Mouse (Mus musculus): ENCODE data around the gene Arfgef3.

Gene Arfgef3

DNA sequence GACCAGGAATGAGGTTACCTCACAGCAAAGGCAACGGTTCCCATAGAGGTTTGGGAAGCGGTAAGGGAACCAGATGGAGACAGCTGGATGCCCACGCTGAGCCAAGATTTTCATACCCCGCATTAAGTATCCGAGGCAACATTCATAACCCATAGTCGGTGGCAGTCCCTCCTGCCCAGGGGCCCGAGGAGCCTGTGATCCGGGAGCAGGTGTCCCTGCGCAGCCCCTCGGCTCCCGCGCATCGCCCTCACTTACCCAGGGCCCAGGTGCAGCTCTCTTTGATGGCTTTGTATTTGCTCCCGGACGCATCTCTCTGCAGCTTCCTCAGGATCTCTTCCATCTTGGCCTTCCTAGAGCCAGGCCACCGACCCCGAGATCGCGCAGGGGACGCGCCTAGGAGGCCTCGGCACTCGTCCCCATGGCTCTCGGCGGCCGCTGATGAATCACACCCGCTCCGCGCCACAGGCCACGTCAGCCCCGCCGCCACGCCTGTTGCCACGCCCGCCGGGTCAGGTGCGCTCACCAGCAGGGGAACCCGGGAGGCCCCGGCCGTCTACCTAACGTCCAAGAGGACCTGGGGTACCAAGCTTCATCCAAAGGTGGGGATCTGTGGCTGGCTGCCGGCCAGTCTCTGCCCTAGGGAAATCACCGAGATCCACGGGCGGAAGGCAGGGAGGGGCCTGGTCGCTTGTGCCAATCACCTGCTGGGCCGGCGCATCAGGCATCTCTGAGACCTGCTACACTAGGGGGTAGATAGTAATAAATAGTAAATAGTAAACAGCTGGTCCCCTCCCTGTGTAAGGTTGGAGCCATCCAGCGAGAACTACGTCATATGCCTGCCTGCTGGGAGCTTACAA is at the start of gene Arfgef3:
Gene Arfgef3, minus strand, starts transcription at position 664 of the 857 bp plus-strand sequence.
- peak; percentile 81 to 92 for DNase-seq (ENCODE audit: inconsistent age in 2 of 2, low spot score in 1 of 2)

DNA sequence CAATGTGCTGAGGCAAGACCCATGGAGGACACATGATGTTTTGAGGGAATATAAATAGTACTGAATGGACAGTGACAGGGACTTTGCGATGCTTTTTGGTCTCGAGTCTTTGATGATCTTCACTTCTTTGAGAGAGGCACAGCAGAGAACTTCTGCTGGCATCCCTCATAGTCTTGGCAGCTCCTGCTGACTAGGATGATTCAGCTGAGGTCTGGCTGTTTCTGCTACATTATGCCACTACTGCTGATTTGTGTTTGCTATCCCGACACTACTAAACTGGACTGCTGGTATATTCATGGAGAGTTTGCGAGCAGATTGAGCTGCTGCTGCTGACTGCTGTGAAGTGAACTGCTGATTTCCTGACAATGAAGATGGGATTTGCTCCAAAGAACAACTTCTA is 46.3 kb upstream of the Arfgef3 start:
- DNase-seq (ENCODE audit: inconsistent age in 2 of 2, low spot score in 1 of 2), result no peak

DNA sequence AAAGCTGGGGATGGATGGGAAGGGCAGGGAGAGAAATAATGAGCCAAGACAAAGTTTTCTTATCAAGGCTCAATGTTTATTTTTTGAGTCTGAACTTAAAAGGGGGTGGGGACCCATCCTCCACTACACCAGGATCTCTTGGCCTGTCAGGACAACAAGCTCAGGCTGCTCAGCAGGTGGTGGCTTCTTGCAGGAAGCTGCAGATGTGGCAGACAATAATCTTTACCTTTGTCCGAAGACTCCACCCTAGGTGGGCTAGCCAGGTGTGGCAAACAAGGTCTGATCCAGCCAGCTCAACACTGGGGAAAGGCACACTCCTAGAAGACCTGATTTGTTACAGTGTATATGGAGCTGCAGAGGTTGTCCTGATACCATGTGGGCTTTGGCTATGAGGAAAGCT is 44.9 kb upstream of the Arfgef3 start:
- no peak for DNase-seq (ENCODE audit: inconsistent age in 2 of 2, low spot score in 1 of 2)

DNA sequence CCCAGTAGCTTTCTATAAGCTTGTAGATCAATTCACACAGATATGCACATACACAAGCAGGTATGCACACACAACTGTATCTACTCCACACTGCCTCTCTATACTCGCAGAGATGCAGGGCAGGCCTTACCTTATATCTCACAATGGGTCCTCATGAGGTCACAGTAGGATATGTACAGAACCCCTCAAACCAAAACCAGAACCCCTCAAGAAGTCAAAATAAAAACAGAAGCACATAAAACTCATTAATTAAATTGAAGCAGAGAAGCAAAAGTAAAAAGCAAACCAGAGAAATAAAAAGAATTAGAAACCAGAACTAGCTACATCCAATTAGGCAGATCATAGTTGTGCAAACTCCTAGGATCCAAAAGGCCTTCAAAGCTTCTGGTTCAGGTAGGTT is 42.9 kb upstream of the Arfgef3 start, which contains the start of gene Gm4922:
Gene Gm4922, minus strand, starts transcription at position 101 of the 400 bp plus-strand sequence.
- DNase-seq (ENCODE audit: inconsistent age in 2 of 2, low spot score in 1 of 2), result no peak

DNA sequence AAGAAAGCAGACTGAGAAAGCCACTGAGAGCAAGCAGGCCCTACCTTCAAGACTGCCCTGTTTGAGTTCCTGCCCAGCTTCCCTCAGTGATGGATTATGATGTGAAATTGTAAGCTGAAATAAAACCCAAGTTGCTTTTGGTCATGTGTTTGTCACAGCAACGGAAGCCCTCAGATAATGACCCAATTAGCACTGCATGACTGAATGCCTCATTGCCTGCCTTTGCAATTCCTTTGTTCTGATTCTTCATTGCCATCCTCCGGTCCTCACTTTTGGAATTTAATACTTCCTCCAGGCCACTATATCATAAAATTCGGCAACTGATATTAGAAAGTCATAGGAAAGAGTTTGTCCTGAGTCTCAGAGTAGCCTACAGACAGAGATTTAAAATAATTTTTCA is 33.8 kb upstream of the Arfgef3 start:
- DNase-seq (ENCODE audit: inconsistent age in 2 of 2, low spot score in 1 of 2), result no peak

DNA sequence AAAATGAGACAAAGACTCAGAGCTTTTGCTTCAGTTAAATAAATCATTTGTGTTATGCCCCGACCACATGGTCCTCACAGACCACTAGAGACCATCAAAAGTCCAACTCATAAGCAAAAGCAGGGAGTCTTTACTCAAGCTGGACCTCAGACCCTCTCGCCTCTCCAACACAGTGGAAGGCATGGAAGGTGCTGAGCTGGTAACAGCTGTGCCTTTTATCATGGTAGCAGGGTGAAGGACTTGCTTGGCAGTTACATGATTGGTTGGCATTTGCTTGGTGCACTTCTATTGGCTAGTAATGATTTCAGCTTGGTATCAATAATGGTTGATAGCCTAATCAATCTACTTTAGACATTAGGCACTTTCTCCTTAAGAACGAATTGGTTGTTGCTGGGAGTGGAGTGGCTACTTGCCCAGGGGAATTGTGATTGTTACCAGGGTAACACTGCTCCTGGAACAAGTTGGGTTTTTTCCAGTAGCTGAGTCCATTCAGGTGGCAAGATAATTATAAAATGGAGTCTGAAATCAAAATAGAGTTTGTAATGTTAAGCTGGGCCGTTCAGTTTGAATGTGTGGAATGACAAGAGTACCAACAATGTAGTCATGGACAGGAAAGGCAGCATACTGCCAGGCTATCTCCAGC is 28.9 kb upstream of the Arfgef3 start:
- DNase-seq (ENCODE audit: inconsistent age in 2 of 2, low spot score in 1 of 2), result peak in 1 of 2 experiments; percentile 24

DNA sequence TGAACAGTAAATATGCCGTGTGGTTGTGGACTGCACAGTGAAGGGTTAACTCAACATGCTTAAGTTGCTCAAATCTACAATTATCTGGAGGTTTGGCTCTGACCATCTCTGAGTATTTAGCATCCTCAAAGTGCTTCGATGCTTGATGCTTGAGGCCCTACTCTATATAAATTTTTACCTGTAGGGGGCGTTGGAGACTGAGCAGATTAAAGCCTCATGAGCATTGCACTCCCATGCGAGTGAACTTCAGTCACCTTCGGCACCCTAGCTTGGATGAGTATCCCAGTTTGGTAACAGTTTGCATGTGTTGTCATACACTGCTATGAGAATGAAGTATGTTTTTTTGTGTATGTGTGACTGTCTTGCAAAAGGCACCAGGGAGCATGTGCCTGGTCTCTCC is 26.2 kb upstream of the Arfgef3 start:
- no peak for DNase-seq (ENCODE audit: inconsistent age in 2 of 2, low spot score in 1 of 2)

DNA sequence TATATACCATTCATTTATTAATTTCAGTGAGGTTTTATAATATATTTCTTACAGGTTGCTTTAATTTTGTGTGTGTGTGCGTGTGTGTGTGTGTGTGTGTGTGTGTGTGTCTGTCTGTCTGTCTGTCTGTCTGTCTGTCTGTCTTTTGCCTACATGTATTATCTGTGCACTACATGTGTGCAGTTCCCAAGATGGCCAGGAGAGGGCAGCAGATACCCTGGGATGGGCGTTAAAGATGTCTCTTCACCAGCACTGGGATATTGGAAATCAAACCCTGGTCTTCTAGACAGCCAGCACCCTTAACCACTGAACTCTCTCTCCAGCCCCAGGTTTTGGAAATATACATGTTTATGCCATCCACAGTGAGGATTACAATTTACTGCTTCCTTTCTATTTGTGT is 16.5 kb upstream of the Arfgef3 start:
- DNase-seq (ENCODE audit: inconsistent age in 2 of 2, low spot score in 1 of 2), result peak; percentile 12 to 64

DNA sequence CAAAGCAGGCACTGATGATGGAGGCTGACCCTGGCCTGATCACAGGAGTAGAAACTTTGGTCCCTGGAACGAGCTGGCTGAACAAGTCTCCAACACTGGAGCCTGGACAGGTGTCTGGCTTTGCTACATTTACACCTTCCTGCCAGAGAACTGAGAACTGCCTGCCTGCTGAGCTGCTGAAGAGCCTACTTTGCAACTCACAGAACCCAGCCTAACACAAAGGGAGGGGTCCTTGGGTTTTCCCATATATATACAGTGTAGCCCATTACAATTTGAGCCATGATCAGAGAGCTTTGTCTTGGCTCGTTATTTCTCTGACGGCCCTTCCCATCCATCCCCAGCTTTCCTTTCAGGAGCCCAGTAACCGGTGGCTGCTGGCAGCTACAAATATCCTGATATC is 6.3 kb upstream of the Arfgef3 start:
- no peak for DNase-seq (ENCODE audit: inconsistent age in 2 of 2, low spot score in 1 of 2)

DNA sequence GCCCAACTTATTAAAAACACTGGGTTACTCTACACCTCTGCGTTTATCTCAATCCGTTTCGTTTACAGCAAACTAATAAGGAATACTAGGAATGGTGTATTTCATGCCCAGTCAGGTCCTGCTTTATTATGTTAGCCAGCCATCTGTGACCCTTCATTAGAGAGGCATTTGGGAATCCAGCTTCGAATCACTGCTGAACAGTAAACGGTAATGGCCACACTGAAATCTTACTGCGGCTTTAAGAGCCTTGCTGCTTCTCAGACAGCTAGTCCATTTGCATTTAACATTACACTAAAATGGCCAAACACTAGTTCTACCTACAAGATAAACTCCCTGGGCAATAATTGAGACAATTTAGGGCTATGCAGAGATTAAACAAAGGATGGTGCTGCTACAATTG is 1.7 kb downstream of the Arfgef3 start:
- peak in 1 of 2 experiments; percentile 20 for DNase-seq (ENCODE audit: inconsistent age in 2 of 2, low spot score in 1 of 2)

DNA sequence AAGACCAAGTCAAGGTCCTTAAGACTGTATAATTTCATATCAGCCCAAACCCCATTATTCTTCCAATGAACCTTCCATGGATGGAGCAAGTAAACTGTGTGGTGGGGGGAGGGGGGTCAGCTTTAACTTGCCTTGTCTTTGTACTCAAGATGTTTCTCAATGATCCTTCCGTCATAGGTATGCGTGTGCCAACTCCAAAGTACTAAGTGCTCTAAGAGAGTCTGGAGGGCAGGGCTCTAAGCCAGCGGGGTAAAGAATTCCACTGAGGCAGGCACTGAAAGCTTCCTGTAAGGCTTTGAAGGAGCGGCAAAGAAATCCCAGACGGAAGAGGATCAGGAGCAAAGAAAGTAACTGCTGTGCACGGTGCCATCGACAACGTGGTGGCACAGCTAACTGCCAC is 2.7 kb downstream of the Arfgef3 start:
- no peak for DNase-seq (ENCODE audit: inconsistent age in 2 of 2, low spot score in 1 of 2)

DNA sequence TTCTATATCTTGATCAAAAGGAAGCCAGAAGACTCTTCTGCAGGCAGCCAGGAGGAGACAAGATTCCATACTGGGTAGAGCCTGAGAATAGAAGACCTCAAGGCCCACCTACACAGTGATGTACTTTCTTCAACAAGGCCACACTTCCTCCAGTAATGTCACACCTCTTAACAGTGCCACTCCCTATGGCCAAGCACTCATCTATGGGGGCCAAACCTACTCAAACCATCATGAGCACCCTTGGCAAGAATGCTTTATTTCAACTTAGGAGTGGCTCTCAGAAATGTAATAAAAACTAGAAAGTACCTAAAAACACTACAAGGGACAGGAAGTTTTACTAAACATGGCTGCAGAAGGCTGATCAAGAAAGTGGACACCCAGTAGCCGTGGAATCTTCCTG is 15.2 kb downstream of the Arfgef3 start:
- no peak for DNase-seq (ENCODE audit: inconsistent age in 2 of 2, low spot score in 1 of 2)

DNA sequence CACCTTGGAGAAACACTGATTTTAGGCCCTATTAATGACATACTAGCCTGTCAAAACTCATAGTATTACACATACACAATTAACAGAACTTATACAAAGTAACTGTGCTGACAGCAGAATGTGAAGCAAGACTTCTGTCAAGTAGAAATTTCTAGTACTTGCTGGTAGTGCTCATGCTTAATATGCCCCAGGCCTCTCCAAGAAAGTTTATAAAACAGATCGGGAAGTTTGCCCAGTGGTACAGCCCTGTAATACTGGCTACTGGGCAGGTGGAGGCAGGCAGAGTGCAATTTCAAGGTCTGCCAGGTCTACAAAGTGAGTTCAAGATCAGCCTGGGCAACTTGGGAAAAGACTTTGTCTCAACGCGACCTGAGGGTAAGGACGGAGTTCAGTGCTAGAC is 32.3 kb downstream of the Arfgef3 start:
- no peak for DNase-seq (ENCODE audit: inconsistent age in 2 of 2, low spot score in 1 of 2)

DNA sequence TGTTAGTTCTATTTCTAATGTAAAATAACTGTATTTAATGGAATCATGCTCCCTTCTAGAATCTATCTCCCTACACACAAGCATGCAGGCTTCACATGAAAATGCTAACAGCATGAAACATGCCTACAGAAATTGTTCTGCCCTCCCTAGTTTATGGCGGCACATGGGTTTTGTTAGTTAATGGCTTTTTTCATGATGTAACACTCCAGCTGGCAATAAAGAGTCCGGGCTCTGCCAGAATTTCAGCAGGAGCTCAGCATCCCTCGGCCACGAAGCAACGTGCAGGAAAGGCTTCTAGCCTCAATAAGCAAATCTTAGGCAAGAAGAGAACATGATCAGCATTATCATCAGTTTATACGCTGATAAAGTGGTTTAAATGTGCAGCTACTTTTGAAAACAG is 32.8 kb downstream of the Arfgef3 start:
- DNase-seq (ENCODE audit: inconsistent age in 2 of 2, low spot score in 1 of 2), result no peak

DNA sequence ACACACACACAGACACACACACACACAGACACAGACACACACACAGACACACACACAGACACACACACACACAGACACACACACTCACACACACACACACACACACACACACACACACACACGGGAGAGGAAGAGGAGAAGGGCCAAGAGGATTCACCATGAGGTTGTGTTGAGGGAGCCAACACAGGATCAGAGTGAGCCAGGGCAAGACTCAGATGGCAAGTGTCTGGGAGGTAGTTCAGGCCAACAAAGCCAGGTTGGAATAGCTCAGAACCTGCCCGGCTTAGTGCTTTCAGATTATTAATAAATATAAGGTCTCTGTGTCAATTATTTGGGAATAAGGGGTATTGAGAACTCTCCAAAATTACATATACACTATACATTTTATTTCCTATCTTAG is 33.9 kb downstream of the Arfgef3 start:
- DNase-seq (ENCODE audit: inconsistent age in 2 of 2, low spot score in 1 of 2), result no peak

DNA sequence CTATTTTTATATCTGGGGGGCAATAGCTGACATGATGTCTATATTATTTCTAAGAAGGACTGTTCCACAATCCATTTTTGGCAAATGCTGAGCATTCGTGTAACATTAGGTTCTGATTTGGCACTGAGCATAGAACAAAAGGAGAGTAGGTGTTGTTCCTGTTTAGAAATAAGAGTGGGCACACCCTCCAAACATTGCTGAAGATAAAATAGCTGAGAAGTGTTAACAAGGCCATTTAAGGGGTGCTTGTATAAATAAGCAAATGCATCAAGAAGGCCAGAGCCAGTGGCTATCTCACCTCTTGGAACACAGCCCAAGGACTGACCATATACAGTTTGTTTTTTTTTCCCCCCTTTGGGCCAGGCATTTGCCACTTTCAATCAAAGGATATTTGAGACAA is 35.1 kb downstream of the Arfgef3 start:
- DNase-seq (ENCODE audit: inconsistent age in 2 of 2, low spot score in 1 of 2), result no peak

DNA sequence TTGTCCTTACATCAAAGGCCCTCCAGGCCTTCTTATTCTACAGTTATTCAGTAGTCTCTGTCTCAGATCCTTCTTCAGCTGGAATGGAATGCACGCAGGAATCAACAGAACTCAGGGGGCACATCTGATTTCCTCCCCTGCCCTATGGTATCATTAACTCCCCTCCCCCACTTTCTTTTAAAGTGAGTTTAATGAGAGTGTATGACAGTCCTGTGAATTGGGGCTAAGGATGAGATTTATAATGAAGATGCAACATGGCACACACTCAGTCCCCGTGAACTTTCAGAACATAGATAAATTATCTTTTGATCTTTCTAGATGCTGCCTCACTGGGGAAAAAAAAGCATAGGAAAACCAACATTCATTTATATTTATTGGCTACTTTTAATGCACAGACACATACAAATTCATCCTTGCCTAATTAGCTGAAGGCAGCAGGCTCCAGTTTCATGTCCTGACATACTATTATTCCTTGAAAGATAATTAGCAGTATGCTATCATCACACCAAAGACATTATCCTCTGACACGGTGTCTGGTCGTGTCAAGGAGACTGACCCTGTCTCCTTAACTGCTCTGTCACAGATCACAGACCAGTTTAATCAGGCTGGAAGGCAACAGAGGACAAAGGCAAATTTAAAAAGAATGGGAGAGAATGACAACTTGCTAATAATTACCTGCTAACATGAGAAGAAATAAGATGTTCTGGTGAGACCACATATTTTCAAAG is 39.2 kb downstream of the Arfgef3 start:
- no peak for DNase-seq (ENCODE audit: inconsistent age in 2 of 2, low spot score in 1 of 2)

DNA sequence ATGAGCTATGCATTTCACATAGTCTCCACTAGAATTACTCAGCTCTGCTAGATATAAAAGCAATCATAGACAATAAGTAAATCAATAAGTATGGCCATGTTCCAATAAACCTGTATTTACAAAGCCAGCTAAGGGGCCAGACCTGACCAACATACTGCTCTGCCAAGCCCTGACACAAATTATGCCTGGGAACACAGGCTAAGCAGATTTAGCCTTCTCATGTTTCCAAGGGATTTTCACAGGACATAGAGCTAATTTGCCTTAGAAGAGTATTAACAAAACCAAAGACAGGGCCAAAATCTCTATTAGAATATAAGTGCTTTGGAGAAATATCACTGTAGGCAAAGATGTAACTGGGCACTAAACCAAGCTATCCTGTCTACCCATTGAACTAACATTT is 42.2 kb downstream of the Arfgef3 start:
- no peak for DNase-seq (ENCODE audit: inconsistent age in 2 of 2, low spot score in 1 of 2)

DNA sequence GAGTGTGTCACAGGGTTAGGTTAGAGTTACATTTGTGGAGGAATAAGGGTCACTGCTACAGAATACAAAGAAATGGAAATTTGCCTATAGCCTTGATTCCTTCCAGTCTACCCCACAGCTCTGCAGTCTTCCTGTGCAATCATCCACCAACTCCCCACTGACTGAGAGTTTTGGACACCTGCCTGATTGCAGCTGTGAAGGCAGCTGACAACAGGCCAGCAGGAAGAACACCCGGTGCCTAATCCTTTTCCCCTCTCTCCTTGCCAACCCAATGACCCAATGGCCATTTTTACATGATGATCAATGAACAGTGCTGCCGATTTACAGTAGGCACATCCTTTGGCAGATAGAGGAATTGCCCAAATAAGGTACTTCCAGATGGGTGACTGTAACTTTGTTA is 43.6 kb downstream of the Arfgef3 start:
- no peak for DNase-seq (ENCODE audit: inconsistent age in 2 of 2, low spot score in 1 of 2)

DNA sequence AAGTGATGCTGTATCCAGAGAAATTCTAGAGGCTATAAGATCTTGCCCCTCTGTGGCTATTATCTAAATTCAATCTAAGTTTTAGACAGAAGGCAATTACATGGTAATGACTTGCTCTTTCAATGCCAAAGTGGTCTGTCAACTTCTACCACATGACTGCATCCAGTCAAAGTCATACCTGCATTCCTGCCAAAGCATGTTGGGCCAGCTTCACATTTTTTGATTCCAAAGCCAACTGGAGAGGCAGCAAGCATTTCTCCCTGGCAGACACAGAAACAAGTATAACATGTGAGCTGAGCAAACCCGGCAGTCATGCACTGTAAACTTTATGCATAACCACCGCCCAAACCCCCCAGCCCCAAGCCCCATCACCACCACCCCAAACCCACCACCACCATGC is 44.6 kb downstream of the Arfgef3 start:
- no peak for DNase-seq (ENCODE audit: inconsistent age in 2 of 2, low spot score in 1 of 2)

DNA sequence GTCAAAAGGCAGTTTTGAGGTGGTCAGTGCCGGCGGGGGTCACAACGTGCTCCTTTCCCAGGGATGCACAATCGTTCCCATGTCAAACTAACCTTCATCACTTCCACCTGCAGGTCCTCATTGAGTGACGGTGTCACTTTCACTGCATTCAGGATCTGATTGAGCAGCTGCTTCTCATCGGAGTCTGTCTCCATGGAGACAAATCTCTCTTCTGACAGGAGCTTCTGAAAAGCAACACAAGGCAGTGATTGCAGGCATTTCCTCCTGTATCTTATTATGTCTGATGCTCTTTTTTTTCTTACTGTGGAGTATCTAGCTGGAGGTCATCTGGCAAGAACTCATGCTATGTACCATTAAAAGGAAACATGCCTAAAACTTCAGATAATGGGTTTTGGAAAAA is 47.3 kb downstream of the Arfgef3 start:
- no peak for DNase-seq (ENCODE audit: inconsistent age in 2 of 2, low spot score in 1 of 2)

DNA sequence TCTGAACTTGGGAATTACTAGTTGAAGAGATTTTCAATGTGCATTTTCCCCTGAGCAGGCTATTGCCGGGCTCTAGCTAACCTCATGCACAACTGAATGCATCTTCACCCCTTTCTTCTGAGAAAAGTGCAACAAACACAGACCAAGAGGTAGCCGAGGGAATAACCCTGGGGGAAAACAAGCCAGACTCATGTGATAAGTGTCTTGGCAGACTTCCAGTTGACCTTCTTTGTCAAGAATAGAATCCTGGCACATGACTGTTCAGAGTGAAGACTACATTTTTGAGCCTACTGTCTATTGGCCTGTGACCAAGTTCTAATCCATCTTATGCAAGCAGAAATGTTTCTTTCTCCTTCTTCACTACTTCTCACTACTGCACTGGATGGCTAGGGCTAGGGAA is 55.5 kb downstream of the Arfgef3 start:
- peak; percentile 8 to 79 for DNase-seq (ENCODE audit: inconsistent age in 2 of 2, low spot score in 1 of 2)
